Mouse (Mus musculus) urinary bladder, adult 18-20 months (tissue): ENCODE results near the gene March10.

Experiments
- DNase-seq, 2 experiments: peaks; one replicate each; pipeline ENCODE4 v3.0.0; 2022; ENCODE audit warnings: low spot score in 2 of 2, mixed read lengths in 2 of 2

The March10 gene

DNA sequence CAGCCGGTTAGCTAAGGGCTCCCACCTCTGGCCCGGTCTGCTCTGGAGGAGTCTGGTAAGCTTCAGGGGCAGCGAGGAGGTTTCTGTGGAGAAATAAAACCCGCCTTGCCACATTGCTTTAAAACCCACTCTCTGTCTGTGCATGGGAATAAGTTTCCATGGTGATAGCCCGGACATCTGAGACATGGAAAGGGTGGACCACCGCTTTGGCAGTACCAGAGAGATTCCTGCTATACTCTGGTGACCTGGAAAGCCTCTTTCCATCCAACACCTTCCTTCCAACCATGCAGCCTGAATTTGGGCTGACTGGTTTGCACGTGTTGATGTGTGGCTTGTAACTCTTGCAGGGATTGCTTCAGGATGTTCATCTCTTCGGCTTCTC lies 142.9 kb downstream of the March10 start:
- no peak for DNase-seq

DNA sequence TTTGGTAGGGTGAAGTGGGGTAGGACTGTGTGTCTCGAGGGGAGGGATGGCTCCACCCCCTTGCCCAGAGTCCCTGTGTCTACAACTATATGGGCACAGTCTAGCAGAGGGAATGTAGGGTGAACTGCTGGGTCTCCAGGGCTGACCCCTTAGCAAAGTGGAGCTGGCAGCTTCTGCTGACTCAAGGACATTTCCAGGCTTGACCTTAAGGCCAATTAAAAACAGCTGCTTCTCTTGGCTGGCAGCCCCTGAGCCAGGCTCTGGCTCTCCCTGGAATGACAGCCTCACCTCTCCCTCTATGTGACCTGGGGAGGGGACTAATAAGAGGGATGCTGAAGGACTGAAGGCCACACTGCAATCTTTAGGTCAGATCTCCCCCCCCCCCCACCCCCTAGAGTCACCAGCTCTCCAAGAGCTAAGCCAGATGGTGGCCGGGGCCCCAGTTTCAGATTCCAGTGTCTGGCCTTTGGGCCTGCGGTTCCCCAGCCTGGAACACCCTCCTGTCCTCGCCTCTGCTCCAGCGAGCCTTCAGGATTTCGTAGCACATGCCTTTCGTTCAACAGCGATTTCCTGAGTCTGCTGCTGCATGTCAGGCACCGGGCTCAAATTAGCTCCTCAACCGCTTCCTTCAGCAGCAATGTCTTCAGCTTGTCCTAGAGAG lies 143.4 kb downstream of the March10 start:
- DNase-seq, result no peak

GRCm38 (mm10) chr11:105312311-105312942 lies 144.1 kb downstream of the March10 start:
- no peak for DNase-seq

GRCm38 (mm10) chr11:105311291-105311975 lies 145.1 kb downstream of the March10 start:
- no peak for DNase-seq
